18 mouse cellular contexts compared by ENCODE assay signal in genomic region chr15:27931891-27932290, GRCm38 (mm10).
DNase-seq lines count a peak whose midpoint lies in the region; ATAC-seq and TF ChIP-seq lines count a peak whose summit lies in the region.
"Had no signal": no experiment of that assay in that cellular context is flagged by ENCODE, and none has a peak within 500 bp of the region (broad histone marks: within the 10 kb centered on the region; RNA-seq: fewer than 3 reads in every experiment).

No protein-coding gene starts in this region.

- 27% methylated on average over 12 of the region's 12 CpGs for WGBS in heart, embryonic 14.5 days
- 49% methylated on average over 12 of the region's 12 CpGs for WGBS in heart, embryonic 10.5 days
- WGBS in lung, postnatal 0 days: 59% methylated on average over 12 of the region's 12 CpGs
- WGBS in intestine, embryonic 16.5 days: 63% methylated on average over 12 of the region's 12 CpGs

- peak overlapping the region; percentile 11; the same call in 1 of the 2 replicates for H3K4me2 ChIP-seq in heart, embryonic 14.5 days (ENCODE audit: low read length)
- H3K4me2 ChIP-seq in lung, postnatal 0 days (replicated peaks; ENCODE audit: low read depth, low read length): no peak overlapping the region
- H3K4me2 ChIP-seq in intestine, embryonic 16.5 days (ENCODE audit: low read depth, low read length): no peak overlapping the region
- H3K4me2 ChIP-seq: neural tube, embryonic 15.5 days had no signal

- no peak overlapping the region for H3K27ac ChIP-seq in heart, embryonic 14.5 days (replicated peaks in 1 of 2; ENCODE audit: control insufficient read depth in 1 of 2, insufficient read depth in 1 of 2, low read depth in 2 of 2, low read length in 2 of 2)
- no peak overlapping the region for H3K27ac ChIP-seq in heart, embryonic 10.5 days
- H3K27ac ChIP-seq in lung, postnatal 0 days (ENCODE audit: low read length): no peak overlapping the region
- no peak overlapping the region for H3K27ac ChIP-seq in intestine, embryonic 16.5 days (ENCODE audit: low read length)
- H3K27ac ChIP-seq: neural tube, embryonic 15.5 days had no signal

- H3K27me3 ChIP-seq in heart, embryonic 14.5 days (ENCODE audit: control insufficient read depth, insufficient read depth, low read length): no peaks in the 10 kb centered on the region
- H3K27me3 ChIP-seq in heart, embryonic 10.5 days (ENCODE audit: insufficient read depth, poor library complexity, severe bottlenecking): no peaks in the 10 kb centered on the region
- H3K27me3 ChIP-seq in lung, postnatal 0 days (replicated peaks; ENCODE audit: insufficient read depth, low read length): no peaks in the 10 kb centered on the region
- no peaks in the 10 kb centered on the region for H3K27me3 ChIP-seq in intestine, embryonic 16.5 days (replicated peaks; ENCODE audit: control insufficient read depth, insufficient read depth, low read length)
- H3K27me3 ChIP-seq: neural tube, embryonic 15.5 days; Patski had no signal

- no peak for DNase-seq in heart, embryonic 10.5 days (ENCODE audit: low spot score)
- DNase-seq in lung, postnatal 0 days (ENCODE audit: low spot score): no peak
- DNase-seq in lung, postnatal 10 days: no peak
- no peak for DNase-seq in urinary bladder, postnatal 4 days (ENCODE audit: low spot score in 2 of 2)
- DNase-seq: adrenal gland, postnatal 10 days; cerebellum, adult 11 months; cerebellum, postnatal 10 days; embryo, embryonic 11 days; kidney, adult 9 months; left cerebral cortex, postnatal 4 days; midbrain, embryonic 14.5 days; thymus, postnatal 36 days had no signal

- no peaks in the 10 kb centered on the region for H3K36me3 ChIP-seq in heart, embryonic 14.5 days (ENCODE audit: control insufficient read depth, insufficient read depth, low read length)
- no peaks in the 10 kb centered on the region for H3K36me3 ChIP-seq in heart, embryonic 10.5 days
- H3K36me3 ChIP-seq in lung, postnatal 0 days (ENCODE audit: insufficient read depth, low read length): no peaks in the 10 kb centered on the region
- no peaks in the 10 kb centered on the region for H3K36me3 ChIP-seq in intestine, embryonic 16.5 days (ENCODE audit: control insufficient read depth, insufficient read depth, low read length)
- H3K36me3 ChIP-seq: neural tube, embryonic 15.5 days had no signal

- no peak for ATAC-seq in heart, embryonic 14.5 days (ENCODE audit: insufficient number of reproducible peaks, insufficient read depth, low FRiP score, low read depth)
- 0 out of 2 replicates have a peak, but pooled peaks have one; percentile 16 for ATAC-seq in lung, postnatal 0 days
- ATAC-seq in intestine, embryonic 16.5 days: peak; percentile 34; the same call in 1 of the 2 replicates
- no peak for ATAC-seq in erythroblast, adult 5-6 weeks (replicated peaks; ENCODE audit: low FRiP score, poor library complexity, severe bottlenecking)
- ATAC-seq: Patski had no signal

- no peaks in the 10 kb centered on the region for H3K9me3 ChIP-seq in heart, embryonic 14.5 days (ENCODE audit: control insufficient read depth, low read length)
- H3K9me3 ChIP-seq in heart, embryonic 10.5 days: no peaks in the 10 kb centered on the region
- H3K9me3 ChIP-seq in lung, postnatal 0 days (ENCODE audit: low read length): no peaks in the 10 kb centered on the region
- no peaks in the 10 kb centered on the region for H3K9me3 ChIP-seq in intestine, embryonic 16.5 days (ENCODE audit: control insufficient read depth, low read length)
- H3K9me3 ChIP-seq: megakaryocyte, embryonic 14.5 days; neural tube, embryonic 15.5 days had no signal

- TF ChIP-seq EP300 in lung, postnatal 0 days (IDR thresholded peaks at IDR 0.05): no peak

- H3K9ac ChIP-seq in heart, embryonic 14.5 days (ENCODE audit: low read length): no peak overlapping the region
- no peak overlapping the region for H3K9ac ChIP-seq in lung, postnatal 0 days (replicated peaks; ENCODE audit: low read depth)
- H3K9ac ChIP-seq in intestine, embryonic 16.5 days (ENCODE audit: low read depth, low read length): no peak overlapping the region
- H3K9ac ChIP-seq: neural tube, embryonic 15.5 days had no signal

- no peak overlapping the region for H3K4me3 ChIP-seq in heart, embryonic 14.5 days (ENCODE audit: control insufficient read depth in 1 of 2, insufficient read depth in 1 of 2, low read depth in 1 of 2, low read length in 2 of 2)
- no peak overlapping the region for H3K4me3 ChIP-seq in heart, embryonic 10.5 days
- no peak overlapping the region for H3K4me3 ChIP-seq in lung, postnatal 0 days (ENCODE audit: low read depth, low read length)
- no peak overlapping the region for H3K4me3 ChIP-seq in intestine, embryonic 16.5 days (ENCODE audit: low read length)
- H3K4me3 ChIP-seq: megakaryocyte, embryonic 14.5 days; neural tube, embryonic 15.5 days had no signal

- H3K4me1 ChIP-seq in heart, embryonic 14.5 days (ENCODE audit: control insufficient read depth in 2 of 2, insufficient read depth in 2 of 2, low read length in 2 of 2): peaks cover 19 to 28% of the 10 kb centered on the region in 2 experiments
- peaks cover 51% of the 10 kb centered on the region for H3K4me1 ChIP-seq in heart, embryonic 10.5 days
- no peaks in the 10 kb centered on the region for H3K4me1 ChIP-seq in lung, postnatal 0 days (ENCODE audit: insufficient read depth, low read depth, low read length)
- H3K4me1 ChIP-seq in intestine, embryonic 16.5 days (ENCODE audit: control insufficient read depth, insufficient read depth, low read length): peaks cover 11% of the 10 kb centered on the region; the same call in 1 of the 2 replicates

- TF ChIP-seq CTCF in lung, postnatal 0 days (IDR thresholded peaks at IDR 0.05): no peak

Comparison
In these comparisons a context has a peak if more than half of its experiments do, and no peak if none do; other contexts are left out.
1. ATAC-seq: peak in lung, postnatal 0 days (single experiment) and intestine, embryonic 16.5 days (single experiment); none in heart, embryonic 14.5 days (single experiment) and erythroblast, adult 5-6 weeks (single experiment).